Mouse (Mus musculus) cerebellum, postnatal 36 days (tissue): ENCODE data around the gene Olfr729.

ENCODE experiments used
- DNase-seq, 2 experiments: peaks; one replicate each; pipeline ENCODE4 v3.0.0; 2021 to 2022; ENCODE audit warnings: mixed read lengths in 2 of 2

Gene Olfr729

DNA sequence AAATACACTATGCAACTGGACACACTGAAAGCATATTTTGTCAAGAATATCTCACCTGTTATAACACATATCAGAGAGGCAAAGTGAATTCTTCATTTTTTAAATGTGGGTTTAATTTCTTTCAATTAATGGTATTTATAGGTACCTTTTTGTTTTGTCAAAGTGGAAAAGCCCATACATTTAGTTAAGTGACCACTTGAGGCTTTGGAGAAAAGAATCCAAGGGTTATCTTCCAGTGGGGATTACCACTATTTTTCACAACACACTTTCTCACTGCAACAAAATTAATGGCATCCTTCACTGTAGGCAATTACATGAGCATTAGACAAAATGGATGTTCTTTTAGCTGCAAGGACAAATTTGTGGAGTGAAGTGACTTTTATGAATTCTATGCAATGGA is at the start of gene Olfr729:
Olfr729 (minus strand) TSS at position 101 of the 400 bp plus-strand sequence.
- DNase-seq, result no peak

DNA sequence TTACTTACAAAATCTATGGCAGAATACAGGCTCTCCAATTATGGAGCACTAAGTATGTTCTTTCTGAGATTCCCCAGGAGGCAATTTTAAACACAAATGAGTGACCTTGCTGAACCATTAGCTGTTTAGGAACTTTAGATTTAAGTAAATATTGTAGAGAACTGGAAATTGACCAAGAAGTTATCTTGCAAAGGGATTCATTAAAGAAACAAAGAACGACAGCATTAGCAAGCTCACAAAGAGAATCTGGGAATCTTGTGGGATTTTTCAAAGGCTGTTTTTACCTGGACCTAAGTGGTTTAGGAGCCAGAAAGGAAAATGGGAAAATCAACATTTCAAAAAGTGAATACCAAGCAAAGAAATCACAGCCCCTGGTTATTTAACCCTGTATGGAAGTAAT is 35.4 kb upstream of the Olfr729 start, which contains the start of gene Olfr730:
Olfr730 (minus strand) TSS at position 101 of the 400 bp plus-strand sequence.
- DNase-seq, result no peak

DNA sequence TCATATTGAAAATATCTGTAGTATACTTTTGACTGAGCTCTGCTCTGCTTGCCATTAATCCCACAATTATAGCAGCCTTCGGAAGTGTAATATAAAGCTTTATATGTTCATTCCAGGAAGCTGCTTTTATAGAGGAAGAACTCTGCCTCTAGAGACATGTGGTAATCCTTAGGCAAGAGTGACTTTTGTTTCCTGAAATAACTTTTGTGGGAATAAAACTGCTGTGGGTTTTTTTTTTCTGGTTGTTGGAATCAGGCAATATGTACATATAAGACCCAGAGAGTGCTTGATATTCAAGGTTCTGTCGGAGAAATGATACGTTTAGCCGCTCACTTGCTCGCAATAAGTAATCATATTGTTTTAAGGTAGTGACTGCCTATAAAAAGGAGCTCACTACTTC is 10.1 kb downstream of the Olfr729 start, which contains the start of gene Olfr728:
Olfr728 (minus strand) TSS at position 101 of the 400 bp plus-strand sequence.
- no peak for DNase-seq

DNA sequence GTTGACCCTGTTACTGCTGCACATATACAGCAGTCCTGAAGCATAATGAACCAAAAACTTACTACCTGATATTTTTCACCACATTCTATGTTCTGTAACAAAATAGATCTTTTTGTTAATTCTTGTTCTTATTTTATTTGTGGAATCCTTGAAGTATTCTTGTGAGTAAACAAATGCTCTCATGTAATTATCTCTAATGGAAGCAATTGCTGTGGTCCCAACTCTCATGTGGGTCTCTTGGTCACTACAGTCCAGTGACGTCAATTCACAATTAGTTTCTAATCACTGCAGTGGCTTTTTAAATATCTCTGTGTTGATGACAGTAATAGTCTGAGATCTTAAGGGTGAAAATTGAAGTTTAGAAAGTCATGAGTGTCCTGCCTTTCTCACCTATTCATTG is 29.8 kb downstream of the Olfr729 start, which contains the start of gene Olfr727:
Olfr727 (plus strand) TSS at position 301 of the 400 bp plus-strand sequence.
- DNase-seq, result no peak
